Mouse (Mus musculus): ENCODE measurements around the gene Sephs2. TPM values are rescaled to one million over a fixed set of nuclear protein-coding genes. Genes with fewer than 3 reads are reported as not detected.

Sephs2 gene
- polyA plus RNA-seq, 1 experiment from 2014 or later = 59.6 TPM

DNA sequence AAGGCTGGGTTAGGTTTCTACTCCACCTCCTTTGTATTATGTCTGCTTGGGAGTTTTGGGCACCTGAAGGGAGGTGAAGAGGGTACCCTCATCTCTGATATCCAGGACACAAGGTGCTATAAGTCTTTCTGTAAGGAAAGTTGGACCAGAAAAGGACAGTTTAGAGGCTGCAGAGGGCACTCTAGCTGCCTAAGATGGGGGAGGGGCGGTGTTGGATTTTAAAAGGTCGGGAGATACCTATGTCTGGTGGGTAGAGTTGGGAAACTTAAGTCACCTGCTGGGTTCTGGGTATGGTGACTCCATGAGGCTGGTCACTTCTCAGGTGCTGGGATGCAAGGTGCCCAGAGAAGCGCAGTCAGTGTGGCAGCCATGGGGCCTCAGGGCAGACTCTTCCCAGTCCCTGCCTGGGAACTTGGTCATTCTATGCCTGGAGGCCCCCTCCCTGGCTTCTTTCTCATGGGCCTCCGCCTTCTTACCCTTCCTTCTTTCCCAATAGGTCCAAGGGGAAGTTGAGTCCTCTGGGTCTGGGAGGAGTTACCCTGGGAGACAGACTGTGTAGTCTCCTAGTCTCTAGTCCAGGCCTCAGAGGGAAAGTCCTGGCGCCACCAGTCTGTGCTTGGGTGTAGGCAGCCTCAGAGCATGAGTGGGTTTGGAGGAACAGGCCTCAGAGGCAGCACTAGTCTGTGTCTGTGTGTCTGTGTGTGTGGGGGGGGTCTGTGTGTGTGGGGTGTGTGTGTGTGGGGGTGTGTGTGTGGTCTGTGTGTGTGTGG, 23.1 kb upstream of the Sephs2 start:
- Histone ChIP-seq H3K27ac (replicated peaks; ENCODE audit: low read depth, low read length) (no peak overlapping the region), H3K4me3 (ENCODE audit: low read depth, low read length) (no peak overlapping the region), H3K9ac (ENCODE audit: low read depth, low read length) (no peak overlapping the region), H3K9me3 (ENCODE audit: control insufficient read depth, low read length) (no peaks in the 10 kb centered on the region), H3K4me2 (ENCODE audit: low read depth, low read length) (no peak overlapping the region), H3K4me1 (ENCODE audit: control insufficient read depth, insufficient read depth, low read length) (no peaks in the 10 kb centered on the region), H3K27me3 (replicated peaks; ENCODE audit: control insufficient read depth, insufficient read depth, low read length) (no peaks in the 10 kb centered on the region), H3K36me3 (ENCODE audit: control insufficient read depth, insufficient read depth, low read length) (no peaks in the 10 kb centered on the region)
- 89% methylated on average over 5 of the region's 5 CpGs for WGBS
- ATAC-seq (ENCODE audit: low read depth) = no peak
- no peak for DNase-seq (ENCODE audit: low spot score)

DNA sequence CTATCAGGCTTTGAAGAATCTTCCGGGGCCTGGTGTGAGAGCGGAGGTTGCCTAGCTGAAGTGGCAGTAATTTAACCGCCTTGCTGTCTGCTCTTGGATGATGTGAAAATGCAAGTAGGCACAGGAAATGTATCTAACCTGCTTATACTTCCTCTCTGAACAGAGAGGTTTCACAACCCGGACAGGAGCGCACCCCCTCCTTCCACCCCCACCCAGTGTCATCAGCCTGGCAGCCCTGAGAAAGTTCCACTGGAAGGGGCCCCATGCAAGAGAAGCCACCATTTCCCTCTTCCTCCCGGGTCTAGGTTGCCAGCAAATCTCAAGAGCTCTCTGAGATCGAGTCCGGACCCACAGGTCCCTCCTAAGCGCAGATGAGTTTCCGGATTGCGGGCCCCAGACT, 22.2 kb upstream of the Sephs2 start, which contains the start of gene Itgal:
TSS of gene Itgal (plus strand) at position 163 of the 400 bp plus-strand sequence.
- no peak for DNase-seq (ENCODE audit: low spot score)
- no peaks in the 10 kb centered on the region for H3K9me3 ChIP-seq (ENCODE audit: control insufficient read depth, low read length)
- H3K4me2 ChIP-seq (ENCODE audit: low read depth, low read length) = no peak within 1 kb of the TSS
- H3K27me3 ChIP-seq (replicated peaks; ENCODE audit: control insufficient read depth, insufficient read depth, low read length) = no peaks in the 10 kb centered on the region
- H3K36me3 ChIP-seq (ENCODE audit: control insufficient read depth, insufficient read depth, low read length) = no peaks in the 10 kb centered on the region
- 76% methylated on average over 11 of the region's 11 CpGs for WGBS
- no peak within 1 kb of the TSS for H3K4me3 ChIP-seq (ENCODE audit: low read depth, low read length)
- H3K27ac ChIP-seq (replicated peaks; ENCODE audit: low read depth, low read length) = no peak within 1 kb of the TSS
- no peak for ATAC-seq (ENCODE audit: low read depth)
- H3K9ac ChIP-seq (ENCODE audit: low read depth, low read length) = no peak within 1 kb of the TSS
- H3K4me1 ChIP-seq (ENCODE audit: control insufficient read depth, insufficient read depth, low read length) = no peaks in the 10 kb centered on the region

DNA sequence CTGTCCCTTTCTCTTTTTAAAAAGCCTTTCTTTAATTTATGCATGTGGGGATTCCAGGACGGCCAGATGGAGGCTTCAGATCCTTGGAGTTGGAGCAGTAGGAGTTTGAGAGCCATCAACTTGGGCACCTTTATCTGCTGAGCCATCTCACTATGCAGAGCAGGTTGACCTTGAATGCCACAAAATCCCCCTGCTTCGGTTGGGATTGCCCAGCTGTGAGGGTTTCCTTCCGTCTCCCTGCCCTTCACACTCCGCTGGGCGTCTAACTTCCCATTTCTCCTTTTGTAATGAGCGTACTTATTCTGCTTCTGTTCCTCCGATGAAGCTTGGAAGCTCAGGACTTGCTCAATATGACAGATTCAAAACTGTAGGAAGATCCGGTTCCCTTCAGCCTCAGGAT, 16.3 kb upstream of the Sephs2 start:
- no peaks in the 10 kb centered on the region for H3K27me3 ChIP-seq (replicated peaks; ENCODE audit: control insufficient read depth, insufficient read depth, low read length)
- H3K4me2 ChIP-seq (ENCODE audit: low read depth, low read length) = no peak overlapping the region
- no peaks in the 10 kb centered on the region for H3K36me3 ChIP-seq (ENCODE audit: control insufficient read depth, insufficient read depth, low read length)
- H3K9ac ChIP-seq (ENCODE audit: low read depth, low read length) = no peak overlapping the region
- DNase-seq (ENCODE audit: low spot score) (no peak), ATAC-seq (ENCODE audit: low read depth) (no peak)
- no peaks in the 10 kb centered on the region for H3K4me1 ChIP-seq (ENCODE audit: control insufficient read depth, insufficient read depth, low read length)
- no peak overlapping the region for H3K27ac ChIP-seq (replicated peaks; ENCODE audit: low read depth, low read length)
- no peak overlapping the region for H3K4me3 ChIP-seq (ENCODE audit: low read depth, low read length)
- WGBS = 57% methylated on average over 8 of the region's 8 CpGs
- H3K9me3 ChIP-seq (ENCODE audit: control insufficient read depth, low read length) = peaks cover 19% of the 10 kb centered on the region; the same call in 1 of the 2 replicates

DNA sequence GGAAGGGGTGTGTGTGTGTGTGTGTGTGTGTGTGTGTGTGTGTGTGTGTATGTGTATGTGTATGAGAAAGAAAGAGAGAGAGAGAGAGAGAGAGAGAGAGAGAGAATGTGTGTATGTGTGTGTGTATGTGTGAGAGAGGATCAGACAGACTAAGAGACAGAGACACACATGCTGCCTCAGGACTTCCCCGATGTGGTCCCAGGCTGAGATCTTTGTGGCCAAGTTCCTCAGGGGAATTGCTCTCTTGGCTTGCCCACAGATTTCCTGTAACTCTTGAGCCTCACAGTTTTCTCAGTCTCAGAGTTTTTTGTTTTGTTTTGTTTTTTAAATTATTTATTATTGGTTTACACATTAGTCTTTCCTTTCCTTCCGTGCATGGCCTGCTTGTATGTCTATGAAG, 15.5 kb upstream of the Sephs2 start:
- Histone ChIP-seq H3K4me2 (ENCODE audit: low read depth, low read length) (no peak overlapping the region), H3K9ac (ENCODE audit: low read depth, low read length) (no peak overlapping the region), H3K4me1 (ENCODE audit: control insufficient read depth, insufficient read depth, low read length) (no peaks in the 10 kb centered on the region), H3K27ac (replicated peaks; ENCODE audit: low read depth, low read length) (no peak overlapping the region), H3K36me3 (ENCODE audit: control insufficient read depth, insufficient read depth, low read length) (no peaks in the 10 kb centered on the region), H3K4me3 (ENCODE audit: low read depth, low read length) (no peak overlapping the region), H3K9me3 (ENCODE audit: control insufficient read depth, low read length) (peaks cover 19% of the 10 kb centered on the region; the same call in 1 of the 2 replicates), H3K27me3 (replicated peaks; ENCODE audit: control insufficient read depth, insufficient read depth, low read length) (no peaks in the 10 kb centered on the region)
- DNase-seq (ENCODE audit: low spot score) = no peak
- ATAC-seq (ENCODE audit: low read depth) = no peak
- WGBS = 70% methylated on average over 2 of the region's 2 CpGs

DNA sequence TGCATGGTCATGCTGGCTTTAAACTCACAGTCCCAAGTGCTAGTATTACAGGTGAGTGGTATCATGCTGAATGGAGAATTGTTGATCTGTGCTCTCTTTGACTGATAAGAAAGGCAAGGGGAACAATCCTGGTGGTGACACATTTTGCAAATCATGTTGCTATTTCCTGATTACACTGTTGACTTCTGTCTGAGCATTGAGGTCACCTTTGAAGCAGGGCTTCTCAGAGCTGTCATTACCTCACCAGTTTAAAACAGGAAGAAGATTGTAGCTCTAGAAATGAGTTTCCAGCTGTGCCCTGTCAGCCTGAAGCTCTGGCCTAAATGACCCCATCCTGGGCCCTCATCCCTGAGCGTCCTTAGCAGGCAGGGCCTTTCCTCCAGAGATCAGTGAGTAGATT, 14.1 kb upstream of the Sephs2 start:
- ATAC-seq (ENCODE audit: low read depth) (no peak), DNase-seq (ENCODE audit: low spot score) (no peak)
- no peak overlapping the region for H3K27ac ChIP-seq (replicated peaks; ENCODE audit: low read depth, low read length)
- no peaks in the 10 kb centered on the region for H3K27me3 ChIP-seq (replicated peaks; ENCODE audit: control insufficient read depth, insufficient read depth, low read length)
- peaks cover 19% of the 10 kb centered on the region; the same call in 1 of the 2 replicates for H3K9me3 ChIP-seq (ENCODE audit: control insufficient read depth, low read length)
- no peak overlapping the region for H3K4me3 ChIP-seq (ENCODE audit: low read depth, low read length)
- H3K4me1 ChIP-seq (ENCODE audit: control insufficient read depth, insufficient read depth, low read length) = no peaks in the 10 kb centered on the region
- no peak overlapping the region for H3K4me2 ChIP-seq (ENCODE audit: low read depth, low read length)
- H3K36me3 ChIP-seq (ENCODE audit: control insufficient read depth, insufficient read depth, low read length) = no peaks in the 10 kb centered on the region
- 57% methylated on average over 1 of the region's 1 CpGs for WGBS
- no peak overlapping the region for H3K9ac ChIP-seq (ENCODE audit: low read depth, low read length)

DNA sequence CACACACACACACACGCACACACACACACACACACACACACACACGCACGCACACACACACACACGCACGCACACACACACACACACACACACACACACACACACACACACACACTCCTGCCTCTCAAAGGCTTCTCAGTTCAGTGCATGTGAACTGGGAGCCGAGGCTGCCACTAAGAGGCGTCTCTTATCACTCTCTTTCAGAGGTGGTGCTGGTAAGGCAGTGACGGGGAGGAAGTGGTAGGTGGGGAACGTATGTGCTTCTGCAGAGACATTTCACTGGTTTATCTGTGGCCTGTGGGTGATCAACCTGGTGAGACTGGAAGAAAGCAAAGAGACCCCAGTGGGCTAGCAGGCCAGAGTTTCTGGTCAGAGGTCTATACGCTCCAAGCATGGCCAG, 11.3 kb upstream of the Sephs2 start:
- no peak for ATAC-seq (ENCODE audit: low read depth)
- Histone ChIP-seq H3K27ac (replicated peaks; ENCODE audit: low read depth, low read length) (no peak overlapping the region), H3K4me1 (ENCODE audit: control insufficient read depth, insufficient read depth, low read length) (no peaks in the 10 kb centered on the region), H3K9me3 (ENCODE audit: control insufficient read depth, low read length) (peaks cover 19% of the 10 kb centered on the region; the same call in 1 of the 2 replicates), H3K9ac (ENCODE audit: low read depth, low read length) (no peak overlapping the region), H3K4me3 (ENCODE audit: low read depth, low read length) (no peak overlapping the region), H3K27me3 (replicated peaks; ENCODE audit: control insufficient read depth, insufficient read depth, low read length) (no peaks in the 10 kb centered on the region), H3K4me2 (ENCODE audit: low read depth, low read length) (no peak overlapping the region), H3K36me3 (ENCODE audit: control insufficient read depth, insufficient read depth, low read length) (no peaks in the 10 kb centered on the region)
- 74% methylated on average over 5 of the region's 10 CpGs for WGBS
- no peak for DNase-seq (ENCODE audit: low spot score)

DNA sequence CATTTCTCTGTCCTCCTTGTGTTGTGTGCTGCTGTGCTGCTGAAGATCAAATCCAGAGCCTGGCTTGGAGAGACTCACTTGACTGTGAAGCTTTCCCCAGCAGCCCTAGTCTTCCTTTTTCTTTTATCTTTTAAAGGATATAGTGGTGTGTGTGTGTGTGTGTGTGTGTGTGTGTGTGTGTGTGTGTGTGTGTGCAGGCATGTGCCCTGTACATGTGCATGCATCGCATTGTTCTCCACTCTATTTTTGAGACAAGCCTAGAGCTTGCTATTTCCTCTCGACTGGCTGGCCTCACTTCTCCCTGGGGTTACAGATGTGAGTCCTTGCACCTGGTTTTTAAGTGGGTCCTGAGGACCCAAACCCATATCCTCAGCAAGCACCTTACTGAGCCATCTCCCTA, 8.3 kb upstream of the Sephs2 start:
- Histone ChIP-seq H3K4me2 (ENCODE audit: low read depth, low read length) (no peak overlapping the region), H3K27ac (replicated peaks; ENCODE audit: low read depth, low read length) (no peak overlapping the region), H3K4me3 (ENCODE audit: low read depth, low read length) (no peak overlapping the region), H3K27me3 (replicated peaks; ENCODE audit: control insufficient read depth, insufficient read depth, low read length) (no peaks in the 10 kb centered on the region), H3K9ac (ENCODE audit: low read depth, low read length) (no peak overlapping the region), H3K36me3 (ENCODE audit: control insufficient read depth, insufficient read depth, low read length) (no peaks in the 10 kb centered on the region), H3K9me3 (ENCODE audit: control insufficient read depth, low read length) (0 out of 2 replicates have a peak, but pooled peaks cover 7% of the 10 kb centered on the region), H3K4me1 (ENCODE audit: control insufficient read depth, insufficient read depth, low read length) (no peaks in the 10 kb centered on the region)
- ATAC-seq (ENCODE audit: low read depth) (no peak), DNase-seq (ENCODE audit: low spot score) (no peak)
- WGBS = 86% methylated on average over 2 of the region's 2 CpGs

DNA sequence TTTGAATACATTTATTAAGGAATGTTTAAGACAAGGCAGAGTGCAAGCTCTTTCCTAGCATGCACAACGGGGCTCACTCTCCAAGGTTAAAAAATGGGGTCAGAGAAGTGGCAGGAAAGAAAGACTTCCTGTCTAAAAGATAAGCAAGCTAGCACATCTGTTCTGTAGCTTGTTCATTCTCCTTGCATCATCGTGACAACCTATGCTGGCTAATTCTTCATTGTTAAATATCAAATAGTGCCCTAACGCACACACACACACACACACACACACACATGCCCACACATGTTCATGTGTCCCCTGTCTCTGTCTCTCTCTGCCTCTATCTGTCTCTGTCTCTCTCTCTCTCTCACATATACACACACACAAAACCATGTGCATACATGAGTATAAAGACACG, 7.3 kb upstream of the Sephs2 start:
- Histone ChIP-seq H3K9ac (ENCODE audit: low read depth, low read length) (no peak overlapping the region), H3K27ac (replicated peaks; ENCODE audit: low read depth, low read length) (no peak overlapping the region), H3K27me3 (replicated peaks; ENCODE audit: control insufficient read depth, insufficient read depth, low read length) (no peaks in the 10 kb centered on the region), H3K9me3 (ENCODE audit: control insufficient read depth, low read length) (no peaks in the 10 kb centered on the region), H3K4me2 (ENCODE audit: low read depth, low read length) (no peak overlapping the region), H3K36me3 (ENCODE audit: control insufficient read depth, insufficient read depth, low read length) (no peaks in the 10 kb centered on the region), H3K4me1 (ENCODE audit: control insufficient read depth, insufficient read depth, low read length) (no peaks in the 10 kb centered on the region), H3K4me3 (ENCODE audit: low read depth, low read length) (no peak overlapping the region)
- WGBS = 60% methylated on average over 4 of the region's 4 CpGs
- DNase-seq (ENCODE audit: low spot score) (no peak), ATAC-seq (ENCODE audit: low read depth) (no peak)

DNA sequence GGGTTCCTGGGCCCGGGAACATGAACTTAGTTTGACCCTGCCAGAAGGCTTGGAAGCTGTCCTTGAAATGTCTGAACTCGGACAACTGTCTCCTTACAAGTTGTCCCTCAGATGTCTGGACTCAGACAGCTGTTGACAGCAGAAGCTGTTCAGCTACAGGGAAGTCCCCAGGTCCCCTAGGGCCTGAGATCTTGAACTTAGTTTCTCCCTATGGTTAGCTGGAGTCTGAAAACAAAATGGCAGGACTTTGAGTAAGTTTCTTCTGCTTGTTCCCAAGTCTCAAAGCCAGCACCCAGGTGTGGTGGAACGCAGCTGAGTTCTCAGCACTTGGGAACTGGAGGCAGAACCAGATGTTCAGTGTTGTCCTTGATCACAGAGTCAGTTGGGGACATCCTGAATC, 6.2 kb upstream of the Sephs2 start:
- no peaks in the 10 kb centered on the region for H3K36me3 ChIP-seq (ENCODE audit: control insufficient read depth, insufficient read depth, low read length)
- ATAC-seq (ENCODE audit: low read depth) (no peak), DNase-seq (ENCODE audit: low spot score) (no peak)
- no peaks in the 10 kb centered on the region for H3K4me1 ChIP-seq (ENCODE audit: control insufficient read depth, insufficient read depth, low read length)
- no peaks in the 10 kb centered on the region for H3K9me3 ChIP-seq (ENCODE audit: control insufficient read depth, low read length)
- H3K27me3 ChIP-seq (replicated peaks; ENCODE audit: control insufficient read depth, insufficient read depth, low read length) = no peaks in the 10 kb centered on the region
- H3K4me2 ChIP-seq (ENCODE audit: low read depth, low read length) = no peak overlapping the region
- no peak overlapping the region for H3K9ac ChIP-seq (ENCODE audit: low read depth, low read length)
- no peak overlapping the region for H3K4me3 ChIP-seq (ENCODE audit: low read depth, low read length)
- 61% methylated on average over 3 of the region's 3 CpGs for WGBS
- no peak overlapping the region for H3K27ac ChIP-seq (replicated peaks; ENCODE audit: low read depth, low read length)
